Mouse (Mus musculus) gastrocnemius, postnatal 4 days (tissue): Measurements from ENCODE around the gene Zgrf1. TPM values are rescaled to one million over a fixed set of nuclear protein-coding genes. Genes with fewer than 3 reads are reported as not detected.

Experiments
- DNase-seq, 2 experiments: peaks; one replicate each; pipeline ENCODE4 v3.0.0; 2021 to 2022; ENCODE audit warnings: low spot score in 2 of 2, mixed read lengths in 2 of 2
- total RNA-seq, 2 experiments: library from RNA; stranded (reverse); gene quantifications; 2 replicates each; pipeline ENCODE4 v1.2.3; 2021

Gene Zgrf1
- total RNA-seq, 2 experiments from 2014 or later, result 6.3 to 8.0 TPM

DNA sequence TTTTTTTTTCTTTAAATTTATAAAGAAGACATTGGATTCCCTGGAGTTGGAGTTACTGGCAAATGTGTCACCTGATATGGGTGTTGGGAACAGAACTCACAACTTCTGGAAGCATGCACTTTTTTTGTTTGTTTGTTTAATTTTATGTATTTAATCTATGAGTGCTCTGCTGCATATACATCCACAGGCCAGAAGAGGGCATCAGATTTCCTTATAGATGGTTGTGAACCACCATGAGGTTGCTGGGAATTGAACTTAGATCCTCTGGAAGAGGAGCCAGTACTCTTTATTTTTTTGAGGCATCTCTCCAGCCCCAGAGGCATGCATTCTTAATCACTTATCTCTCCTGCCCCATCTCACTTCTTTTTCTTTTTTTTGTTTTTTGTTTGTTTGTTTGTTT lies 4.9 kb downstream of the Zgrf1 start:
- no peak for DNase-seq

DNA sequence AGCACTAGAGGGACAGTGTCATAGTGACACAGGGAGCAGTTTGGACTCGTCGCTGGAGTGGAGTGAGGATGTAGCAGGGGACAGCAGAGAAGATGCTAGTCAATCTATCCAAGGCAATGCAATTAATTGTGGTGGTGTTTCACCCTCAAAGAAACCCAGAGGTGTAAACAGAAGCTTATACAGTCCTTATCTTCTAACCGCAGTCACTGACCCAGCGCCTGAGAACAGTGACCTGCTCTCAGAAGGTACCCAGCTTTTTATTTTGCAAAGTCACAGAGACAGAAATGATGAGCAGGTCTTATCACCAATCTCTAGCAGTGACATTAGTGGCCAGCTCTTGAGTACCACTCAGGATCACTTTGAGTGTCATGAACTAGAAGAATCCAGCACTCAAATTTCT lies 9.7 kb downstream of the Zgrf1 start:
- no peak for DNase-seq

DNA sequence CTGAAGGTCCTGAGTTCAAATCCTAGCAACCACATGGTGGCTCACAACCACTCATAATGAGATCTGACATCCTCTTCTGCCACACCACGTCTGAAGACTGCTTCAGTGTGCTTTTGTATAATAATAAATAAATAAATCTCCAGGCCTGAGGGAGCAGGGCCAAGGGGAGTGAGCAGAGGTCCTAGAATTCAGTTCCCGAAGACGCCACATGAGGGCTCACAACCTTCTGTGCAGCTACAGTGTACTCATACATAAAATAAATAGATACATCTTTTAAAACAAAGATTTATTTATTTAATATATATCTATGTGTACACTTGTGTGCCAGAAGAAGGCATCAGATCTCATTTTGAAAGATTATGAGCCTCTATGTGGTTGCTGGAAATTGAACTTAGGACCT lies 11.8 kb downstream of the Zgrf1 start:
- no peak for DNase-seq

DNA sequence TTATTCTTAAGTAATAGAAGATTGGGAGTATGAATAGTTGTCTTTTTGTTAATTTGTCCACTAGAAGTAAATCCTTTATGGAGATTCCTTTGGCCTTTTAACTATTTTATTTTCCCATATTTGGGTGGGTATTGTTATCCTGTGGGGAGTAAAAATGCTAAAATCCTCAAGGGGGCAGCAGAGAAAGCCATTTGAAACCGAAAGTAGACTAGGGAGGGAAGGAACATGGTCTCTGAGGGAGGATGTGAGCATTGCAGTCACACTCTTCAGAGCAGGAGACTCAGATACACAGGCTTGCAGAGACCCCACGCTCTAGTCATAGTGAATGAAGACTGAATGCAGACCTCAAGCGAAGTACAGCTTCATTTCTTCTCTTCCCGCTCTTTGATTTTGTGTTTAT lies 19.3 kb downstream of the Zgrf1 start:
- no peak for DNase-seq

DNA sequence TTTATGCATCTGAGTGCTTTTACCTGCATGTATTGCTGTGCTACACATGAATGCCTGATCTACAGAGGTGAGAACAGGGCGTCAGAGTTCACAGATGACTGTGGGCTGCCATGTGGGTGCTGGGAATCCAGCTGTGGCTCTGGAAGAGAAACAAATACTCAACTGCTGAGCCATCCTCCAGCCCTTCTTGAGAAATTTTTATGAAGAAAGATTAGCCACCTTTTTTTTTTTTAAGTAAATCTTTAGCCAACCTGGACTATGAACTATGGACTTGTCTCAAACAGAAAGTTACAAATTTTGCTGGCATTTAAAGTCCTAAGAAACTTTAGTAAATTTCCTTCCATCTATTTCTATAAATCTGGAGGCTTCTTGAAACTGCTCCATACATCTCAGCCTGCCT lies 43.8 kb downstream of the Zgrf1 start:
- no peak for DNase-seq

DNA sequence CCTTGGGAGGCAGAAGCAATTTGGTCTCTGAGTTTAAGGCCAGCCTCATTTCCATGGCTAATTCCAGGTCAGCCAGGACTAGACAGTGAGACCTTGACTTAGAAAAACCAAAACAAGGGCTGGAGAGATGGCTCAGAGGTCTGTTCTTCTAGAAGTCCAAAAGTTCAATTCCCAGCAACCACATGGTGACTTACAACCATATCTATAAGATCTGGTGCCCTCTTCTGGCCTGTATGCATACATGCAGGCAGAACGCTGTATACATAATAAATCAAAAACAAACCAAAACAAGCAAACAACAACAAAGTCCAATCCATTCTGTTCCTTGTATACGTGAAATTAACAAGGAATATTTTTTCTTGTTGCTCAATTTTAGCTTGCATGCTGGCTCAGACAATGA lies 54.8 kb downstream of the Zgrf1 start:
- no peak for DNase-seq

DNA sequence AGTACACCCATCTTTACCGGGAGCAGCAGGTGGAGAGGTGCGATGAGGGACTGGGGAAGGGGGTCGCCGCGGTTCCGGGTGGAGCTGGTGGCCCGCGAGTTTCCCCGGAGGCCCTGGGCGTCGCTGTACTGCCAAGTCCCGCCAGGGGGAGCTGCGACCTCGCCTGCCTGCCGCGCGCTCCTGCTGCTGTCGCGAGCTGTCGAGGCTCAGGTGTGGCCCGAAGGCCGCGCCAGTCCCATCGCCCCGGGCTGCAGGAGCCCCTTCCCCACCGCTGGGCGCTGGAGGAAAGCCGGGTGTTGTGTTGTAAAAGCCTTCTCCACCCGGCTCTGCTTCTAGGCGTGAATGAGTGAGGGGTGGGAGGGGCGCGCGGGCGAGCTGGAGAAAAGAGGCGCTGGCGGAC lies 72.0 kb downstream of the Zgrf1 start:
- peak; percentile 55 to 67 for DNase-seq

DNA sequence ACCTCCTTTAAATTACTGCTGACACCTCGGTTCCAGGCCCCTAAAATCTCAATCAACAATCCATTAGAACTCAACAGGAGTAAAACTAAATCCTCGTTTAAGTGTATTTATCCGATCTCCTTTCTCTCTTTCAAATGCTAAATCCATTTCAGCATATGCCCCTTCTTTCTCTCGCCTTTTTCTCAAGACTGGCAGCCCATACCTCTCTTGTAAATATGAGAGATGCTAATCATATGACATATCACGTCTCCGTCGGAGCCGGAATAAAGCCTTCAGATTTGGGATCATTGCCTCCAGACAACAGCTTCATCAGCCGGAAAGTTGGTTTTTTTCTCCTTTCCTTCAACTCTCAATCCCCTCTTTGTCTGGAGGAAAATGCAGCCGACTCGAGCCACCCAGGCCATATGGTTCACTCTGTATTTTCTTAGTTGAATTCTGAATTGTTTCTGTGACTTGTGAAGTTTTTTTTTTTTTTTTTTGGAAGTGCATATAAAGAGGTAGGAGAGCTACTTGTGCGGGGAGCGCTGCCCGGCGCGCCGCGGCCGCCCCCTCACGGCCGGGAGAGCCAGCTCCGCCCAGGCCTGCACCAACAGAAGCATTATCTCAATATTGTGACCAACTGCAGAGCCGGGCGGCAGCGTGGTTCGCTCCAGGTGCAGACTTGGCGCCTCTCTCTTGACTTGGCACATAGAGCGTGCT lies 72.6 kb downstream of the Zgrf1 start:
- no peak for DNase-seq

DNA sequence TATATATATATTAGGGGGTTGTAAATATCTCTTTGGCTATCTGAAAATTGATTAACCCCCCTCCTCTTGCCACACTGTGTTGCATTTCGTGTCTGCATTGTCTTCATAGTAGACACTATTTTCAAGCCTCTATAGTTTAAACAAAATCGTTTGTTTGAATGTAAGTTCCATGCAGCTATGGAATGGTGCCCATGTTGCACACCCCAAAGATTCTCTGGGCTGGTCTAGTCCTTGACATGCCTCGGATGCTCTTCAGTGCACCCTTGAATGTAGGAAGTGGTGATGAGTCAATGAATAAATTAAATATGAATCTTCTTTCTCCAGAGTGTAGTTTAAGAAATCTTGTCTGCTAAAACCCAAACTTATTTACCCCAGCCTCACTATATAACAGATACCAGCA lies 73.2 kb downstream of the Zgrf1 start:
- DNase-seq, result no peak

DNA sequence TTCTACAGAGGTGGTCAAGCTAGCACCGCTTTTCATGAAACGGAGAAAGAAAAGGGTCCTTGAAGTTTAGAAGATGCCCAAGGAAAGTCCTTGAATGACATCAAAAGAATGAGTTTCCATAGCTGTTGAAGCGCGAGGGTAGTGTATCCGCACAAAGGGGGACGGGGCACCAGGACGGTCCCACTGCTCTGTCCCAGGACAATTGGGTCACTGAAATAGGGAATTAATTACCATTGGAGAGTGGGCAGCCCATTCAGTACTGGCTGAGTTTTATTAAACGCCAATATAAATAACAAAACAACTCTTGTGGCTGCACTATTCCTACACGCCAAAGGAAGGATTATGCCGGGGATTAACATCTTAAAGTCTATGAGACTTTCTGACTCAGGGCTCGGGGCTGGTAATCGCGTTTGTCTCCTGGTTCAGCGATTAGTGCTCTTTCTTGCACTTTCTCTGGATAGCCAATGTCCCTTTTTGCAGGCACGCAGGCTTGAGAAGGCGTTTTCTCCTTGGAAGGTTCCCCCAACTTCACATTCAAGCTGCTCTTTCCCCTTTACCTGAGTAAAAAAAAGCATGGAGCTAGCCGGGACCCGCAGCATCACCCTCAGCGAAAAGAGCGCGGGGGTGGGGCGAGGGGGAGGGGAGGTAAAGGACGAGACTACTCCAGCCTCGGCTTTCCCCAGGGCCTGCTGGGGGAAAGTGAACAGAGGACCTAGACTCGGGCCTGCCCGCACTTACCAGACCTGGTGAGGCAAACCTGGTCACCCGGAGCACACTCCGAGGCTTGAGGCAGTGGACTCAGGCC lies 74.1 kb downstream of the Zgrf1 start:
- no peak for DNase-seq

DNA sequence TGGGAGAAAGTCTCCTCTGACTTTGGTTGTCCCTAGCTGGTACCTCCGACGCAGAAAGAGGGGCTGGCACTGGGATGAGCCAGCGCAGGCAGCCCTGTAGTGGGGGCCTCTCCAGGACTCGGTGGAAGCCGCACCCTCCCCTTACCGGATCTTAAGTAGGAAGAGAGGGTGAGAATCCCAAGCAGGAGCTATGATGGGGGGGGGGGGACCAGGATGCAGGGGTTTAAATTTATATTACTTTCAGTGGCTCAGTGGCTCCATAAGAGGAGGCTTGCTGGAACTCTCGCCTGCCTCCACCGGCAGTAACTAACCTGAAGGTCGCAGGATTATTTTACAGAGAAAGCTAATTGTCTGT lies 74.6 kb downstream of the Zgrf1 start:
- DNase-seq, result no peak

DNA sequence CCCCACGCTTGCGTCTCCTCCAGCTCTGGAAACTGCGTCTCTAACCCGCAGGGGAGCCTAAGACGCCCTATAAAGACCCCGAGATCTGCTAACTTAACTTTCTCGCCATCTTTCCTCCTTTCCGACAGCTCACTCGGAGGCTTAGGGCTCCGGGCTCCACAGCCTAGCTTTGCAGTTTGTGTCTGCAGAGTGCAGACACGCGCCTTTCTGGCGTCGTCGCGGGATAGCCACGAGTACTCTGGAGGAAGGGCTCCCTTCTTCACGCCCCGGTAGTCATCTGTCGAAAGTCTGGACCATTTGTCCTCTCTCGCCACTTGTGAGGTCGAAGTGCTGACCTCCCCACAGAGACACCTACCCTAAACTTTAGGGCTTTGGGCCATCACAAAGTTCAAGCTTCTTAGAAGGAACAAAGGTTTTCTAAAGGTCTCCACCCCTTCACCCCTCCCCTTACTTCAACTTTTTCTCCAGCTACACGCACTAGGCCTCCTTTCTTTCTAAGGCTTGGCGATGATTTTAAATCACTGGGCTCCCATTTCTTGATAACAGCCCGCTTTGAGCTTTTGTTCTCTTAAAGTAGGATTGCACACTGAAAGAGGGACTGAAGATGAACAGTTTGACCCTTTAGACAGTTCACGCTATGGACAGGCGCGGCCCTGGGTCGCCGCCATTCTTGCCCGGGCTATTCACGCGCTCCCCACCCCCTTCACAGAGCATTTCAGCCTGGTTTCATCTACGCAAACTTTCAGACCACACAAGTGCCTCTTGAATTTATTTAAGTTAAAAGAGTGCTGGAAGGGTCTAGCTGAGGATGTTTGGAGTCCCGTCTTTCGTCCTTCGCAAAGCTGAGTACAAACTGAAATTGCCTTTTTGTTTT lies 75.3 kb downstream of the Zgrf1 start:
- DNase-seq, result no peak

DNA sequence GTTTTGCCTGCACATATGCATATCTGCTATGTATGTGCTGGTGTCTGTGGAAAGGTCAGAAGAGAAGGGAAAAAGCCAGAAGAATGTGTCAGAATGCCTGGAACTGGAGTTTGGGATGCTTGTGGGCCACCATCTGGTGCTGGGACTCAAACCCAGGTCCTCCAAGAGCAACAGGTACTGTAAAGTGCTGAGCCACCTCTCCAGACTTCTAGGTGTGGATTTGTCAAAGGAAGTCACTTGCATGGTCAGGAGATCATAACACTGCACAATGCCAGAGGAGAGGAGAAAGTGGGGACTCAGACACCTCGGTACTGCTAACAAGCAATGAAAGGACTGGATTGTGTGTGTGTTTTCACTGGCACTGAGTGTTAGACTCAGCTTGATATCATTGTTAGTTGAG lies 76.9 kb downstream of the Zgrf1 start:
- DNase-seq, result no peak

DNA sequence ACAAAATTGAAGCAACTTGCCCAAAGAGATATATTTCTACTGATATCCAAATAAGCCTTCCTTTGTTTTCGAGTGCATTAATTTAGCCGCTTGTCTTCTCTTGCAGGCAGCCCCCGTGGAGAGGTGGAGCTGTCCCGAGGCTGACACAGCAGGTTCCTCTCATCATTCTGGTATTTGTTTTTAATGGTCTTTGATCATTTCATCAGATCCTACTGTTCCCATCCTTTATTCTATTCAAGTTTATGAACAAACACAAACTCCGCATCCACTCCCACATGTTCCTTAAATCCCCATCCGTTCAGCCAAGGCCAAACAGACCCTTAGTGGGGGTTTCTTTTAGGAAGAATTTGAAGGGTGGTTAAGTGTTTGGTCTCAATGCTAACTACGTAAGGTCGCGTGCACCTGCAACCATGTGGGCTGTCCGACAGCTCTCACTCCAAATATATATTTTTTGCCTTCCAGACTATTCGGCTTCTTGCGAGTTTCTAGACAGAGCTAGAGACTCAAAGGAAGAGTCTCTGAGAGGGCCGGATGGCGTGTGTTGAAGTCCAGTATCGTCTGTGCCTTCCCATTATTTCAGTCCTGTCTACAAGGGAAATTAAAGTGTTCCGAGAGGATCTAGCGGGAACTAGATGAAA lies 77.6 kb downstream of the Zgrf1 start:
- no peak for DNase-seq

DNA sequence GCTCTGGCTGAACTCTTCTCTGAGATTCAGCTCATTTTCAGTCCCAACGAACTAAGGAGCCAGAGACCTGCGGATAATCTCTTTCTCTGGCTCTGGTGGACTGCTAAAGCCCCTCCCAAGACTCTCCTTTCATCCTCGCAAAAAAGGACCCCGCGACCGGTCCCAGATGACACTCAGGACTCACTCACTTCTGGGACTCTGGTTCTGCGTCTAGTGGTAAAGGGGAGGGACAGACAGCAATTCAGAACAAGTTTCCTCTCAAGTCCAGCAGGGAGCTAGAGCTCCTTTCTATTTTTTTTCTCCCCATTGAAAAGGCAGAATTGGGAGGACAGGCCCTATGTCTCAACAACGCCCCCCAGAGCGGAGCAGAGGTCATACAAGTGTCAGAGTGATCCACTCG lies 78.3 kb downstream of the Zgrf1 start:
- no peak for DNase-seq

DNA sequence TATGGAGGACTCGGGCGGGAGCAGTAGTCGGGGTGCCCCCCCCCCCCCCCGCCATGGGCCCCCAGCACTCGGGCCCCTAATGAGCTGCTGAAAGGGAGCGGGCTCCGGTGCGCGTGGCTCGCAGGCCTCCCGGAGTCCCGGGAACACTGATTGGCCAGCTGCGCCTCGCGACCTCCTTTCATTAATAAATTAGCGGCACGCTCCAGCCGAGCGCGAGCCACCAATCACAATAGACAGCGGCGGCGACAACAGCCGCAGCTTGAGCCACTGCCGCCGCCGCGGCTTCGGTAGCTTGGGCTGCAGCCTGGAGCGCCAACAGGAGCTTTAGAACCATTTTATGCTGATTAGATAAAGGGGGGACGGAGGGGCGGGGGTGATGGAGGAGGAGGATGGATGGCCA lies 79.2 kb downstream of the Zgrf1 start:
- DNase-seq, result no peak

DNA sequence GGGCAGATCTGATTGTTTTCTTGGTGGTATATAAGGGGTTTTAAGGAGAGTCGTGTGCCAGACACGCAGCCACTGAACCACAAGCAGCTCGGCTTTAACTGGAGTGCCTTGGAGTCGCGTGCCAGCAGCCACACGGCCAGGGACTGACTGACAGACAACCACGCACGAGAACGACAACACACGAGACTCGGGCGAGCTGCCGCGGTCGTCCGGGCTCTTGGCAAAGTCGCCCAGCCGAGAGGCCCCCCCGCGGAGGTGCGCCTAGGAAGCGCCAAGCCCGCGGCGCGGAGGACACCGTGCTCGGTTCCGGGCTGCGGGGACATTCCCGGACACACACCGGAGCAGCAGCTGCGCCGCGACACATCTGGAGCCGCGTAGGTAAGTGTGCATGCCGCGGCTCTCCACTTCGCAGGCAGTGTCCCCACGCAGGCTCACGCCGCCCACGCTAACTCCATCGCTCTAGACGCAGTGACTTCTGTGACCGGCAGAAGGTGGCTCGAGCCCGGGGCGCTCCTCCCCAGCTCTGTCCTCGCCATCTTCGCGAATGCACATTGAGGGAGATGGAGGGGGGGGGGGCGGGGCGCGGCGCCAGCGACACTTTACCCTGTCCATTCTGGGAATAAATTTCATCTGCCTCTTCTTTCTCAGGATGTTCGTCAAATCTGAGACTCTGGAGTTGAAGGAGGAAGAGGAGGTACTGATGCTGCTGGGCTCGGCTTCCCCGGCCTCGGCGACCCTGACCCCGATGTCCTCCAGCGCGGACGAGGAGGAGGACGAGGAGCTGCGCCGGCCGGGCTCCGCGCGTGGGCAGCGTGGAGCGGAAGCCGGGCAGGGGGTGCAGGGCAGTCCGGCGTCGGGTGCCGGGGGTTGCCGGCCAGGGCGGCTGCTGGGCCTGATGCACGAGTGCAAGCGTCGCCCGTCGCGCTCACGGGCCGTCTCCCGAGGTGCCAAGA lies 80.1 kb downstream of the Zgrf1 start, which contains the start of gene Neurog2:
Neurog2 (plus strand) TSS at position 56 of the 953 bp plus-strand sequence.
- no peak for DNase-seq

DNA sequence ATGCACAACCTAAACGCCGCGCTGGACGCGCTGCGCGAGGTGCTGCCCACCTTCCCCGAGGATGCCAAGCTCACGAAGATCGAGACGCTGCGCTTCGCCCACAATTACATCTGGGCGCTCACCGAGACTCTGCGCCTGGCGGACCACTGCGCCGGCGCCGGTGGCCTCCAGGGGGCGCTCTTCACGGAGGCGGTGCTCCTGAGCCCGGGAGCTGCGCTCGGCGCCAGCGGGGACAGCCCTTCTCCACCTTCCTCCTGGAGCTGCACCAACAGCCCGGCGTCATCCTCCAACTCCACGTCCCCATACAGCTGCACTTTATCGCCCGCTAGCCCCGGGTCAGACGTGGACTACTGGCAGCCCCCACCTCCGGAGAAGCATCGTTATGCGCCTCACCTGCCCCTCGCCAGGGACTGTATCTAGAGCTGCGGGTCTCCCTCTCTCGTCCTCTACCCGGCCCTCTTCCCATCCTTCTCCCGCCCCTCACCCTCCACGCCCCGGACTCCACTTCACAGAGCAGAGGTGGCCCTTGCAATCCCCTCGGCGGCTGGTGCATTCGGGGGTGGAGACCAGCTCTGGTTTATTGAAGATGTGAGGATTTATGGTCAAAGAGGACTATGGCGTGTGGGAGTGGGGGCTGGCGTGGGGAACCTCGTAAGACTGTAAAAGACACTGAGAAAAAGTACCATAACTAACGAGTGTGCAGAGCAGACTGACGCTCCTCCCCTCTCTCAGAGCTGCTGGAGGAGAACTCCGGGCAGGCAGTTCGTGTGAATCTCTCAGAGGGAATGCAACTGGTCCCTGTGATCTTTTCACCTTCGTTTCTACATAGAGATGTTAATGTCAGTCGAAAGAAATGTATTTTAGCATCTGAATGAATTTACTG lies 81.1 kb downstream of the Zgrf1 start:
- DNase-seq, result peak; percentile 63 to 73

DNA sequence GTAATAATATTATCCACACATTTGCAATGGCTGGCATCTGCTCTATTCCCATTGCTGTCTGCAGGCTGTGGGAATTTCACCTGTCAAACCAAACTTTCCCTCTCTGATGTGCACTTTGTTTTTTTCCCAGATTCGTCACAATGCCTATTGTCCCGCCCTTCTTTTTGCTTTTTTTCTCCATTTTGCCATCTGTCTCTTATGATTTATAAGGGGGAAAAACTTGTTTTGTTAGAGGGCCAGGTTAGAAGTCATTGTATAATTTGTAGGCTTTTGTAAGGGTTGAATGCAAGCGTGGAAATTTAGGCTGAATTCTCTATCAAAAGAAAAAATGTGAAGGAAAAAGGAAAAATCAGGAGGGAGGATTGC lies 81.7 kb downstream of the Zgrf1 start:
- DNase-seq, result no peak
